Mouse (Mus musculus): ENCODE data around the gene 4933427D14Rik. TPM values are rescaled to one million over a fixed set of nuclear protein-coding genes. Genes with fewer than 3 reads are reported as not detected.
"Not testable (repeated sequence)": the region's sequence is repeated elsewhere in the genome, so short reads cannot be mapped to it uniquely, and the experiment has no call there.

4933427D14Rik gene
- total RNA-seq, 2 experiments from 2014 or later = 36.3 to 37.6 TPM

GRCm38 (mm10) chr11:72206341-72207203, 687 bp downstream of the 4933427D14Rik start, which contains the start of gene Gm43951:
Gene Gm43951 (minus strand): TSS chr11:72206840.
- intact Hi-C loops (cut with DNase I) = loop anchor here (5.0 kb wide), 1 partner anchor 154 kb away; no protein-coding TSS in a partner anchor
- peak; percentile 28 for DNase-seq

GRCm38 (mm10) chr11:72205256-72205655, 2.0 kb downstream of the 4933427D14Rik start:
- DNase-seq = no peak
- intact Hi-C loops (cut with DNase I) = loop anchor here (5.0 kb wide), 1 partner anchor 153 kb away; no protein-coding TSS in a partner anchor

DNA sequence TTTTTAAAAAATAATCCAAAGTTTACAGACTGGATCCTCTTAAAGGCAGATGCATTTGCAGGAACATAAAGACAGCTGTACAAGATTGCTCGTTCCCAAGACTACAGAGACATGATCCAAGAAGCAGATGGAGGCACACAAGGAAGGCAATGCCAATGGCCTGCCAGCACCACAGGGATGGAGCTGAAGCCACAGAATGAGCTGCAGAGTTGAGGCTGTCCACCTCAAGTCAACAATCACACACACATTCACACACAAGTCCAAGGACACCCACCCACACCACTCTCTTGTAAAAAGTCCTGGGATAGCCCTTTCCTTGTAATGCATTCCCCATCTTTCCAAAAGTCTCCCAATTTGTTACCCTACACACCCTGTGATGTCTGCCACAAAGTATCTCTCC, 3.8 kb downstream of the 4933427D14Rik start:
- intact Hi-C loops (cut with DNase I) = no loop called here
- peak; percentile 44 for DNase-seq

GRCm38 (mm10) chr11:72196506-72196905, 10.8 kb downstream of the 4933427D14Rik start:
- no peak for DNase-seq

DNA sequence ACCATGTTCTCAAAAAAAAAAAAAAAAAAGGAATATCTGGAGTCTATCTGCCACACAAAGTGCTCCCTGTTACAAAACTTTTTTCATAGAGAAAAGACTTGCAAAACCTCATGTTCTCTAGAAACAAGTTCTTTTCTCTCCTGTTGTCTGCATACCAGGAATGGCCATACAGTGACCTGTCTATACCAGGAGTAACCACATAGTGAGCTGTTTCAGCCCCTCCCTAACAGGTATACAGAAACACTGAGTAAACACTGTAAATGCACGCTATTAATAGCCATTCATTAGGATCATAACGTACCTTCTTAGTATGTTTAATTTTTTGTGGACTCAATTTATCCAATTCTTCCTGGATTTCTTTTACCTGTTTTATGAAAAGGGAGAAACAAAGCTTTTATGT, 13.0 kb downstream of the 4933427D14Rik start:
- intact Hi-C loops (cut with DNase I) = no loop called here
- no peak for DNase-seq

More at GRCm38 (mm10) chr11:72196506-72196905, 10.8 kb downstream of the 4933427D14Rik start:
- intact Hi-C loops (cut with DNase I) = no loop called here

GRCm38 (mm10) chr11:72190857-72191256, 16.4 kb downstream of the 4933427D14Rik start:
- intact Hi-C loops (cut with DNase I) = no loop called here
- no peak for DNase-seq

DNA sequence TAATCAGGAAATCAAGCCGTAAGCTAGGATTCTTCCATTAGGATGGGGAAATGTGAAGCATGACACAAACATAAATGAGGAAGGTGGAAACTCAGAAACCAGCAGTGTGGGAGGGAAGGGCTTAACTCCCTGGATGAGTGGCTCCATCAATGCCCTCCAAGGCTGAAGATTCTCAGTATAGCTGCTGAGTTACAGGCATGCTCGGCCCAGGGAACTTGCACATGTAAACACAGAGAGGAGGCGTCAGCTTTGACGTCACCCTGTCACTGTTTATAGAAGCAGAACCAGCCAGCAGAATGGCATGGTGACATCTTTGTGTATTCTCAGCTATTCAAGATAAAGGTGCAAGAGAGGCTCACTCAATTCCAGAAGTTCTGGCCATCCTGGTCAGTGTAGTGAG, 23.0 kb downstream of the 4933427D14Rik start:
- intact Hi-C loops (cut with DNase I) = no loop called here
- no peak for DNase-seq

GRCm38 (mm10) chr11:72181136-72181535, 26.1 kb downstream of the 4933427D14Rik start:
- intact Hi-C loops (cut with DNase I) = no loop called here

DNA sequence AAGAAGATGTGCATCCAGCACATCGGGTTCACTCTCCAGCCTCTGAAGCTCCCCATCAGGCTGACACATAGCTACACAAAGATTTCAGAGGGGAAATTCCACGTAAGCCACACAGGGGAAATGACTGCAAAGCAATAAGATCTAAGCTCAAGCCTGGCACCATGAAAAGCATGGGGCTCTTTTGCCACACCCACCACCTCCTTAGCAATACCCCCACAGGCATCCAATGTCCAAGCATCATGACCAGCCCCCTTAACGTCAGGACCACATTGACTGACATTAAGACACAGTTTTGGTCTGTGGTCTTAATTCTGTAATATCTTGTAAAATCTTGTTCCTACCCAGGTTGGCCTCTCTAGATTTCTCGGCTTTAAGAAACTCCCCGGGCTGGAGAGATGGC, 26.7 kb downstream of the 4933427D14Rik start:
- no peak for DNase-seq
- intact Hi-C loops (cut with DNase I) = no loop called here

More at GRCm38 (mm10) chr11:72181136-72181535, 26.1 kb downstream of the 4933427D14Rik start:
- no peak for DNase-seq

- DNase-seq = no peak
- intact Hi-C loops (cut with DNase I) = no loop called here
Observed at GRCm38 (mm10) chr11:72176553-72176952, 30.7 kb downstream of the 4933427D14Rik start.

DNA sequence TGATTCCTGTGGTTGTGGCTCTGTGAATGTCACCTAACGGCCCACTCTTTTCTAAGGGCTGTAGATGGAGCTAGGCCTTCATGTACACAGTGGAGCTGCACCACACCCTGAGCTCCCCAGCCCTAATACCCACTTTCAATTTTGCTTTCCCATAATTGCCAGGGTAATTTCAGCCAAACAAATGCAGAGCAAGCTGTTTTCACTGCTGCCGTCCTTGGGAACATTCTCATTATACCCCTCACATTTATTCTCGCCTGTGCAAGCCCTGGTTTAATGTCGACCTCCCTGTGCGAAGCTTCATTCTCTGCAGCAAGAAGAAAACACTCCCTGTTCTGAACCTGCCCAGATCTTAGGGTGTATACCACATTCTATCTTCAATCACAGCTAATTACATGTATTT, 31.3 kb downstream of the 4933427D14Rik start:
- intact Hi-C loops (cut with DNase I) = no loop called here
- DNase-seq = no peak

DNA sequence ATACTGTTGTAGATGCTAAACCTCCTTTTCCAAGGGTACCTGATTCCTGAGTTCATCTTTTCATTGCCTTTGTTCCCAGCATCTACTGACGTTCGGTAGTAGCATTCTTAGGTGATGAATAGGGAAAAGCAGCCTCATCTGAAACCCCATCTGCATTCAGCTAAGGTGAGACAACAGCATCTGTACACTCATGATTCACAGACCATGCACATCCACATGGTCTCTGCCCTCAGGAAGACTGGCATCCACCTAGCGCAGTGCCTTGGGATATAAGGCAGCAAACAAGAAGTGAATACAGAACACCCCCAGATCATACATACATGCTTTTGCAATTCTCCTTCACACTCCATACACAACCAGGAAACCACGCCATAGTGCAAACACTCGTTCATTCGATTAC, 32.5 kb downstream of the 4933427D14Rik start:
- DNase-seq = no peak
- intact Hi-C loops (cut with DNase I) = no loop called here

DNA sequence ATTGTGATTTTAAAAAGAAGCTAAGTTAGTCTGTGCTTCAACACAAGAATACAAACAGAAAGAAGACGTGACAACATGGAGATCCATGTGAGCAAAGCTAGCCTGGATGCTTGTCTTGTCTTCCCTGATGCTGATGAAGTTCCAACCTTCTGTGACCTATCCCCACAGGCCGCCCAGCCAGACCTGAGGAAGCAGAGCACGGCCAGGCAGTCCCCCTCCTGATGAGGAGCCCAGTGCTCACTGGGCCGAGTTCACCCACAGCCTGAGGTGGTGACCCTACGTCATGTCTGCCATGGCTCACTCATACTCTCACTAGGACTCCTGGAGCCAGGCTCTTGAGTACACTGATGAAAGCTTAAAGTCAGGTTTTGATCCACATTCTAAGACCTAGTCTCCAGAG, 33.8 kb downstream of the 4933427D14Rik start:
- DNase-seq = no peak
- intact Hi-C loops (cut with DNase I) = no loop called here

- DNase-seq; intact Hi-C loops (cut with DNase I): not testable (repeated sequence)
Observed at GRCm38 (mm10) chr11:72171906-72172305, 35.4 kb downstream of the 4933427D14Rik start.

DNA sequence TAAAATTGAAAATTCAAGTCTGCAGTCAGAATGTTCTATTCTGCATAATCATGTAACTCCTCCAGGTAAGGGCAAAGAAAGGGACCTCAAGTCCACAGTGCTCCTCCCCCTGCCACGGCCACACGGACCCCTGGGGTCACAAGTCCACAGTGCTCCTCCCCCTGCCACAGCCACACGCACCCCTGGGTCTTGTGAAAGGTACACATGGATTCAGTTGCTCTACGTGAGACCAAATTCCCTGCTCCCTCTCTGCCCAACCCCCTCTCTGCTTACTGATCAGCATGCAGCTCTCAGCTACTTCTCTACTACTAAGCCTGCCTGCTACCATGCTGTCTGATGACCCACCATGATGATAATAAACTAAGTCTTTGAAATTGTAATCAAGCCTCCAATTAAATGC, 37.4 kb downstream of the 4933427D14Rik start:
- no peak for DNase-seq
- intact Hi-C loops (cut with DNase I) = no loop called here

GRCm38 (mm10) chr11:72163198-72163597, 44.1 kb downstream of the 4933427D14Rik start:
- DNase-seq = no peak
- intact Hi-C loops (cut with DNase I) = no loop called here

GRCm38 (mm10) chr11:72156624-72157023, 50.6 kb downstream of the 4933427D14Rik start:
- intact Hi-C loops (cut with DNase I) = loop anchor here (5.0 kb wide), 1 partner anchor 104 kb away; no protein-coding TSS in a partner anchor
- no peak for DNase-seq

DNA sequence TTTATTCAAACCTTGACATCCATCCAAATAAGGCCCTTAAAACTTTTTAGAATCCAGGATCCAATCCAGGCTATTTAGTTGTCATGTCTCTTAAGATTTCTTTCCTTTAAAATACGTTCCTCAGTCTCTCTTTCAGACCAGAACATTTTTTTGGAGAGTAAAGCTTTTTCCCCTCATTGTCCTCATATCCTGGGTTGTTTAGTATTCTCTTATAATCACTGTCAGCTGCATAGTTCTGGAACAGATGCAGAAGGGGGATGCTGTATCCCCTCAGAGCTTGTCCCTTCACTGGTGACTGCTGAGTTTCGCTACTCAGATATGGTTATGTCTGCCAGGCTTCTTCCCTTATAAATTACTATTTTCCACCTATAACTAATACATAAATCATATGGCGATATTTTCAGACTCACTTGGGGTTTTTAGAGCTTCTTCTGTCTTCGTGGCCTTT, 51.3 kb downstream of the 4933427D14Rik start:
- intact Hi-C loops (cut with DNase I) = loop anchor here (5.0 kb wide), 1 partner anchor 104 kb away; no protein-coding TSS in a partner anchor

GRCm38 (mm10) chr11:72155186-72155980, 51.9 kb downstream of the 4933427D14Rik start:
- DNase-seq = no peak
- intact Hi-C loops (cut with DNase I) = loop anchor here (5.0 kb wide), 1 partner anchor 103 kb away; no protein-coding TSS in a partner anchor

More for the DNA sequence above, 51.3 kb downstream of the 4933427D14Rik start:
- DNase-seq = no peak

- intact Hi-C loops (cut with DNase I) = no loop called here
- DNase-seq = no peak
Observed at GRCm38 (mm10) chr11:72153122-72153862, 54.0 kb downstream of the 4933427D14Rik start.
